Mouse (Mus musculus) erythroid progenitor cell, adult 5-6 weeks (primary cell): ENCODE measurements around the gene Arfgef3. TPM values are rescaled to one million over a fixed set of nuclear protein-coding genes. Genes with fewer than 3 reads are reported as not detected.
"Not testable (repeated sequence)": the region's sequence is repeated elsewhere in the genome, so short reads cannot be mapped to it uniquely, and the experiment has no call there.

Experiments used
- ATAC-seq: replicated peaks from 2 replicates; pipeline ENCODE4 v1.8.0; 2016; ENCODE audit warnings: moderate number of reproducible peaks, mild to moderate bottlenecking, moderate TSS enrichment, inconsistent platforms; ENCODE audit not compliant: poor library complexity, low FRiP score, severe bottlenecking
- total RNA-seq, 2 experiments: library from RNA; stranded (forward) in 1 of 2; stranded (reverse) in 1 of 2; fragments of 150-400 nt in 1 of 2; fragments of 186-747, 209-891 nt in 1 of 2; gene quantifications; 2 replicates each; pipeline versions ENCODE4 v1.2.3 to v1.2.4; 2015 to 2017; ENCODE audit warnings: low replicate concordance in 2 of 2

Gene Arfgef3
- total RNA-seq, 2 experiments from 2014 or later, result under 0.01 TPM; not detected in 1

DNA sequence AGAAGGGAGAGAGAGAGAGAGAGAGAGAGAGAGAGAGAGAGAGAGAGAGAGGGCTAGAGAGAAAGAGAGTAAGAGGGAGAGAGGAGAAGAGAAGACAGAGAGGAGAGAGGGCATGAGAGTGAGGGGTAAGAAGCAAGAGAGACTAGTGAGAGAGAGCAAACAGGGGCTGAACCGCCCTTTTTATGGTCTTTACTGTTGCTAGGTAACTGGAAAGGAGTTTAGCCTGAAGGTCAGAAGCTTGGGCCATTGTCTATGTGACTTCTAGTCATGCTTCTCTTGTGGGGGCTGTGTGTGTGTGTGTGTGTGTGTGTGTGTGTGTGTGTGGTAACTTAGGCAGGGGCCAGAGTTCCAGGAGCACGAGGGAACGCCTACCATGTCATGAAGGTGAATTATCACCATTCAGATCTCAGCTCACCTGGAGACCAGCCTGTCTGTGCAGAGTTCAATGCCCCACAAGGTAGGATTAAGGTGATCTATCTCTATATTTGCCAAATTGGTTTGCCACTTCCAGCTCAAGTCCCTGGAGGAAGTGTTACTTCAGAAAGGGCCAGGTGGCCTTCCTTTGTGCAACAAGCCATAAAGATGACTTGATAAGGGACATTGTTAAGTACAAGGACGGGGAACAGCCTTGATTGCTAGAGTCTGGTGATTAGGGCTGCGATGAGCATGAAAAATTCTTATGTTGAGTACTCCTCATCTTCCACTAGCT lies 138.8 kb downstream of the Arfgef3 start:
- not testable (repeated sequence) for ATAC-seq

DNA sequence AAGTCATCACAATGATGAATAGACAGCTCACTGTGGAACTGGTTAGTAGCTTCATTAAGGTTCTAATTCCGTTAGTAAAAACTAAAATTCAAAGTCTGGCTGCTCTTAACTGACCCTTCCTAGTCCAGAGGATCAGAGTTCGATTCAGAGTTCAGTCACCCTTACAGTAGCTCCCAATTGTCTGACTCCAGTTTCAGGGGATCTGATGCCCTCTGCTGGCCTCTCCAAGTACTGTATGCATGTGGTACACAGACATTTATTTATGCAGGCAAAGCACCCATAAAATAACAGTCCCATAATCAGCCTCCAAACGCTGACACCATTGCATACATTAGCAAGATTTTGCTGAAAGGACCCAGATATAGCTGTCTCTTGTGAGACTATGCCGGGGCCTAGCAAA lies 141.7 kb downstream of the Arfgef3 start:
- no peak for ATAC-seq

DNA sequence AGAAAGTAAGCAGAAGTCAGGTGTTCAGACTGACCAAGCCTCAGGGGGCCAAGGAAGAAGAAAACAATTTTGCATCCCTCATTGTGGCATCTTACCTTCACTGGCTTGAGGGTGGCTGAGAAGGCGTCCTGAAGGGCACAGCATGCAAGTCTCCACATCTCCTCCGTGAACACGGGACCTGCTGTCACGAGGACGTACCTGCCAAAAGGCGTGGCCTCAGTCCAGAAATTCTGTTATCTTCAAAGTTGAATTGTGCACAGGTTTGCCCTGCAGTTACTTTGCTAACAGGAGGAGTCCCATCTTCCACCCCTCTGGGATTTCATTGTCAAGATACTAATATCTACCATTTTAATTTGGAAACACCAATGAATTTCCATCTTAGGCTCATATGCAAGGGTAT lies 146.1 kb downstream of the Arfgef3 start:
- no peak for ATAC-seq

DNA sequence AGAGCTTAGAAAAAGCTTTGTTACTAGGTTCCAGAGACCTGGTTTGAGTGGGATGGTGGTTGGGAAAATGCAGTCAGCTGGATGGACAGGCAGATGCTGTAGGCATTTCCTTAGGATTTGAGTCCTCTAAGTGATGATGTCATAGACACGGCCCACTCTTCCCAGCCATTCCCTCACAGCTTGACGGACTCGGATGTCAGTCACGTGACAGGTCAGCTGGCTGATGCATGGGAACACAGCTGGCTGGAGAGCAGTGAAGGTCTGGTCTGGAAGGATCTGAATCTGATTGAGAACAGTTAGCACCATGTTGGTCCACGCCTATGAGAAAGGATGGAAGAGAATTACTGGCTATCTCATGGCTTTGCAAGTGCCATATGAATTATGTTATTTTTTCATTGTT lies 154.3 kb downstream of the Arfgef3 start:
- ATAC-seq, result no peak

DNA sequence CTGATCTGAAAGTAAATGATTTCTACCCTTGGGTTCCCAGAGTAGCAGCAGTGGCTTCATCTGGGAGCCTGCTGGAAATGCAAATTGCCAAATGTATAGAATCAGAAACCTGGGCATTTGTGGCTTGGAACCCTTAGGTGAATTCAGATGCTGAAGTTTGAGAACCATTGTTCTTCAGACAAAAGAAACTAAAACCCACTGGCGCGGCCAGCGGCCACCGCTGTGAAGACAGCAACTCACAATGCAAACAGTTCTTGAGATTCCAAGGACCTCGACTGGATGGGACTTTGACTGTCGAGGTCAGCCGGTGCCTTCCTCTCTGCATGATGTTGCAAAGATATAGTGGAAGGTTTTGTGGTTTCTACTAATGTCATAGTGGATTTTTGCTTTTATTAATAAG lies 159.6 kb downstream of the Arfgef3 start:
- no peak for ATAC-seq

DNA sequence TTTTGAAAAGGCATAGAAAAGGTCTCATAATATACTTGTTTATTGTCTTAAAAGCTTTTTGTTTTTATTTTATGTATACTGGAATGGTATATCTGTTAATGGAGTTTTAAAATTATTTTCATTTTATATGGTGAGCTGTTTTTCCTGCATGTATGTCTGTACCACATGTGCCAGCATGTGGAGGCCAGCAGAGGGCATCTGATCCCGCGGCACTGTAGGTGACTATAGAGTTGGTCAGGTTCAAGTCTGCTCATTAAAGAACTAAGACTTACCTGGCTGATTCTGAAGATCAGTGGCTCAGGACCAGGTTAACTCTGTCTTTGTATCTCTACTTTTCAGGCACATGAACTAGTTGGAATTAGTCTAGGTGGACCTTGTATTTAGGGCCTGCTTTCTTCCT lies 171.2 kb downstream of the Arfgef3 start:
- no peak for ATAC-seq

DNA sequence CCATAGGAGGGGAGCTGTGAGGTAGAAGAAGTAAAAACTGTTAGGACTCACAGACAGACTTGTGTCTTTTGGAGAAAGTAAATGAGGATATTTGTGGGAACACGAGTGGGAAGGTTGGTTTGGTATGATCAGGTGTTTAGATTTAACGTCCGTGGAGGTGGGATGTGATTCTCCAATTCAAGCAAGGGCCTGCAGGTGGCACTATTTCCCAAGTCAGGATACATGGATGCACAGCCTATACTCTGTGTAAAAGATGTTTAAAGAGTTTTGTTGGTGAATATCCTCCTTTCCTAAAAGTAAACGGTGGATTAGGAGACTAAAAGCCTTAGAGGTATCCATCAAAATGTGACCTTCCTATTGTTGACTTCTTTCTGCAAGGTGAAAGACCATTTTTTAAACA lies 180.8 kb downstream of the Arfgef3 start:
- ATAC-seq, result no peak

DNA sequence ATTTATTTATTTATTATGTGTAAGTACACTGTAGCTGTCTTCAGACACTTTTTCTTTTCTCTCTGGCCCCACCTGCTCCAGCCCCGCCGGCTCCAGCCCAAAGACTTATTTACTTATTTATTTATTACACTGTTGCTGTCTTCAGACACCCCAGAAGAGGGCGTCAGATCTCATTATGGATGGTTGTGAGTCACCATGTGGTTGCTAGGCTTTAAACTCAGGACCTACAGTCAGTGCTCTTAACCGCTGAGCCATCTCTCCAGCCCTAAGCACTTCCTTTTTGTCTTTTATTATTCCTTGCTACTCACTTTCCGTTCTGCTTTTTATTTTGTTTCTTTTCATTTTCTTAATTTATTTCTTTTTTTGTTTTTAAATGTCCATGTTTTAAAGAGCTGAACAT lies 182.3 kb downstream of the Arfgef3 start:
- ATAC-seq, result no peak

DNA sequence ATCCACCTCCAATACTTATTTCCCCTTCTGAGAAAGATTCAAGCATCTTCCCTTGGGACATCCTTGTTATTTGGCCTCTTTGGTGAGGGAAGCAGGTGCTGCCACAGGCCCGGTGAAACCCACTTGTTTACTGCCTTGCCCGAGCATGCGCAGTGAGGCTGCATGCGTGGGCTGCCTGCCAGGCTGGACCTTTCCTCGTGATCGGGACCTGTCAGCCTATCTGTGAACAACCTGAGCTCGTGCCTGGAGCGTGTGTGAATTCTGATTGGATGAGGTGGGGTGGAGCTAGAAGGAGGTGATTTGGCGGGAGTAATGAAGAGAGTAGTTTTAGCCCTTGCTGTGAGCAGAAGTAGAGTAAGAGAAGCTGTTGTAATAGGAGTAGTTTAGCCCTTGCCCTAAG lies 184.7 kb downstream of the Arfgef3 start:
- not testable (repeated sequence) for ATAC-seq

DNA sequence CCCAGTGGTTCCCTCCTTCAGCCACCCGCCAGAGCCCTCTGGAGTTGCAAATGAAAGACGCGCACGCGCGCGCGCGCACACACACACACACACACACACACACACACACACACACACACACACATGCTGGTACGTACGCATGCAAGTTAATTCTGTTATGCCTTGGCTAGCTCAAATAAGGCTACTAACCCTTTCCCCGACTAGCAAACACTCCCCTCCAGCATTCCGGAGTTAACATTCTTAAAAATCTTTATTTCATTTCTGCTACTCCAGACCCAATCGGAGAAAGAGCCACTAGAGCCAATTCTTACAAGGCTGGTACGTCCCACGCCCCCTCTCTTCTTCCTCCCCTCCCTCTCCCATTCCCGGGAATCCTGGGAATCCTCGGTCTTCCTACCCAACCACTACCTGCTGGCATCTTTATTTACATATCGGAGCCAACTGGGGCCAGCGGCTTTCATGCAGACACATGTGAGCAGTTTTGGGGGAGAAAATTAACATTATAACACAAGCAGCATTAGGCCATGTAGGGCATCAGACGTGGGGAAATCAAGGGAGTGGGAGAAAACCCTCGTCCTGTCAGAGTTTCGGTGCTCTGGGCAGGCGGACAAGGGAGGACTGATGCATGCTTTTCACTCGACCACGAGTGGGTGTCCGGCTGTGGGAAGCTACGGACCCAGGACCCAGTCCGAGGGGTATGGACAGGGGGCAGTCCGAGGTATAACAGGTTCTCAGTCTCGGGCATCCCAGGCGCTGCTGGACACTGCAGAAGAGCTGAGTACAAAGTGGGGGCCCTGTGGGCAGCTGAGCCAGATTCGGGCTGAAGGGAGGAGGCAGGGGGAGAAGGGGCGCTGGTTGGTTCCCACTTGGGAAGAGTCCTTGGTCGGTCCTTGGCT lies 194.2 kb downstream of the Arfgef3 start:
- no peak for ATAC-seq

DNA sequence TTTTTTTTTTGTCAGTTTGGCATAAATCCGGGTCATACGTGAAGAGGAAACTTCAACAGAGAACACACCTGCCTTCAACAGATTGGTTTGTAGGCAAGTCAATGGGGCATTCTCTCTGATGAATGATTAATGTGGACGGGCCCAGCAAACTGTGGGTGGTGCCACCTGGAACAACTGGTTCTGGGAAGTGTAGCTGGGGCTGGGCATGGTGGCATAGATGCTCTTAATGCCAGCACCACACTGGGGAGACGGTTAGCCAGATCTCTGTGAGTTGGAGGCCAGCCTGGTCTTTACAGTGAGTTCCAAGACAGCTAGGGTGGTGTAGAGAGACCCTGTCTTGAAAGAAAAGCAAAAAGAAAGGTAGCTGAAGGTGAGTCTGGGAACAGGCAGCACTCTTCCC lies 196.4 kb downstream of the Arfgef3 start:
- ATAC-seq, result no peak

DNA sequence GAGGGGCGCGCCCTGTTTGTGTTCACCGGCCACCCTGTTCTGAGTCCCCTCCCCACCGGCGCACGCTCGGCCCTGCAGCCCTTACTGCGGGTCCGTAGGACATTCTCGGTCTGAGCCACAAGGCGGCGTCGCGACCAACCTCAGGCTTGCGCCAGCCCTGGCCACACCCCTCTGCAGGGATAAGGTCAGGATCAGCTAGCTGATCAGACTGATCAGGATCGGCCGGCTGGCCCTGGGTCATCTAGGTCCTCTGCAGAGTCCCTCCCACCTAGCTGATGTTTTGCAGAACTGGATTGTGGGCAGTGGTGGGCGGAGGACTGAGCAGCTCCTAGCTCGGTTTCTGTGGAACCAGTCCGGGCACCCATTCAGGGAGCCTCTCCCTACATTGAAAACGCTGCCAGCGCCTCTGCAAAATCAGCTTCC lies 197.9 kb downstream of the Arfgef3 start, which contains the start of gene Hebp2:
Gene Hebp2 (minus strand): TSS at position 264 of the 423 bp plus-strand sequence.
- 0 out of 2 replicates have a peak, but pooled peaks have one; percentile 14 for ATAC-seq

DNA sequence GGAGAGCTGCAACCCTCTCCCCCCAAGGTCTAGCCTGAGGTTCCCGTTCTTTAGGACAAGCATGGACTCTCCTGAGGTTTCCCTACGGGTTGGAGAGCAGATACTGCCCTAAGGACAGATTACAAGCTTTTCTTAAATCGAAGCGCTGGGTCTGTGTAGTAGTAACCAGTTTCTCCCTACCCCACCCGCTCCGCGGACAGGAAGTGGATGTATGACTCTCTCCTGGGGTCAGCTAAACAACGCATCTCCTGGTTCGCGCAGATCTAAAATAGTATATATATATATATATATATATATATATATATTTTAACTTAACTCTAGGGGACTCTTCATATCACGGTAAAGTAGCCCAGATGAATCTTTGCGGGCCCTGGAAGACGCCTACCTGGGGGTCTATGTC lies 198.4 kb downstream of the Arfgef3 start:
- no peak for ATAC-seq

DNA sequence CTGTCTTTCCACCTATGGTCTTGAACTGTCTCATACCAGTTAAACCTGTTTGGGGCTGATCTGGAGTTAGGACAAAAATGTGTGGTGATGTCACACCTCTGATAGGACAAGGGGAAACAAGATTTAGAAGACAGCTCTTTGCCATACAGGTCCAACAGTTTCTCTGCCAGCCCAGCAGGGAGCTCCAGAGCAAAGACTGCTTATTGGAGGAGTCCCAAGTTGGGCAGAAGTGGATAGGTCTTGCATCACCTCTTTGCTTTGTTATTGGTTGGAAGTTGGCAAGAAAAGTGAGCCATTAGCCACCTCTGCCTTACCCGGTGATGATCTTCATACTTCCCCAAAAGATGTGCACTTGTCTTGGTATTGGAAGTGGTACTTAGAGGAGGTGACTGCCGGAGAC lies 206.9 kb downstream of the Arfgef3 start:
- ATAC-seq, result no peak

DNA sequence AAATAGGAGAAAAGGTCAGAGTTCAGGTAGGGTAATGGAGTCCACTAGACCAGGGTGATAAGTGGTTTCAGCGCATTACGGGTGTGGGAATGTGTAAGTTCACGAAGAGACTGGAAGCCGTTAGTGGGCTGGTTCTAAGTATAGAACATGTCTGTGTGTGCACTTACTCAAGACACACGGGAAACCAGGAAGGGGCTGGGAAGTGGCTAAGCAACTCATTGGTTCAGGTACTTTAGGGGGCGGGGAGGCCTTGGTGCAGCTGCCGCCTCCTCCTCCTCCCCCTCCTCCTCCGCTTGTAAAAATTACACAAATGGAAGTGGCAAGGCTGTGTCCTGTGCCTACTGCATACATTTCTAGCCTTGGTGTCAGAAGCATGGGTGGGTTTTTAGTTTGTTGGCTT lies 211.5 kb downstream of the Arfgef3 start:
- no peak for ATAC-seq

Other genes starting within 250 kb of the Arfgef3 start
- gene Hebp2, start 197.9 kb downstream of the Arfgef3 start, total RNA-seq (2015; ENCODE audit: low replicate concordance), result not detected in 2 replicates
- not detected in 2 replicates for gene Hebp2, start 197.9 kb downstream of the Arfgef3 start, total RNA-seq (2017; ENCODE audit: low replicate concordance)
- gene Gm4922, start 42.8 kb upstream of the Arfgef3 start, total RNA-seq (2015; ENCODE audit: low replicate concordance), result not detected in 2 replicates
- gene Gm4922, start 42.8 kb upstream of the Arfgef3 start, total RNA-seq (2017; ENCODE audit: low replicate concordance), result not detected in 2 replicates
- not detected in 2 replicates for gene Perp, start 101.1 kb upstream of the Arfgef3 start, total RNA-seq (2015; ENCODE audit: low replicate concordance)
- gene Perp, start 101.1 kb upstream of the Arfgef3 start, total RNA-seq (2017; ENCODE audit: low replicate concordance), result not detected in 2 replicates